Mouse (Mus musculus): ENCODE data around the gene Gtf2f2.

DNA sequence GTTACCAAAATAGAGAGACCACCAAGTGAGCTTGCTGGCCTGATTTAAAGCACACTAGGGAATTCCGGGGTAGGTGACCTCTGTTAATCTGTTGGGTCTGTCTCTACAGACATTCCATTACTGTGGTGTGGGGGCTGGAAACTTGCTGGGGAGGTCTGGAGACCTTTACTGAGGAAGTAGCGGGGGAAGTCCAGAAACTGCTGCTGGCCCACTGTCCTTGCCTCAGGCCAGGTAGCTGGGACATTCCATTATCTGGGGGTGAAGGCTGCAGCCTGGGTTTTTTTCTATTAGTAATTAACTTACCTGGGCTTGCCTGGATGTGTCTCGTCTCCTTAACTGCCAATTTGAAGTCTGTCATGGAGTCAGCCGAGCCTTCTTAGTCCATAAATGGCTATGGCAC is 128.8 kb downstream of the Gtf2f2 start:
- TF ChIP-seq CTCF (IDR thresholded peaks at IDR 0.05; ENCODE audit: control insufficient read depth, insufficient read depth, insufficient read length): no peak
- no peak for TF ChIP-seq MYOG (IDR thresholded peaks at IDR 0.05; ENCODE audit: control insufficient read depth, extremely low read depth, insufficient read length)
- no peak for TF ChIP-seq MAX (IDR thresholded peaks at IDR 0.05)
- no peak for TF ChIP-seq USF1 (IDR thresholded peaks at IDR 0.05; ENCODE audit: low read depth)
- TF ChIP-seq FOSL1 (IDR thresholded peaks at IDR 0.05; ENCODE audit: insufficient read depth, low read length, poor library complexity, severe bottlenecking): no peak
- no peak for TF ChIP-seq MYOD1 (IDR thresholded peaks at IDR 0.05; ENCODE audit: control insufficient read depth, insufficient read length, low read depth)
- TF ChIP-seq CEBPB (IDR thresholded peaks at IDR 0.05; ENCODE audit: low read depth): no peak
